Mouse (Mus musculus) lung, embryonic 14.5 days (tissue): ENCODE data around the gene Tmem186. TPM values are rescaled to one million over a fixed set of nuclear protein-coding genes. Genes with fewer than 3 reads are reported as not detected.

Experiments
- ATAC-seq: fragments of 200-750 bp; cut with Nextera tagmentation; 2 replicates; pipeline ENCODE4 v1.8.0; 2017; ENCODE audit warnings: mild to moderate bottlenecking, moderate TSS enrichment, moderate library complexity; ENCODE audit not compliant: insufficient read depth
- DNase-seq: peaks from one replicate; pipeline ENCODE4 v3.0.0-alpha.2; 2015
- H3K27ac ChIP-seq: fragments of 300-500 bp; sonication (generic); 2 replicates; pipeline ENCODE4 v1.5.1; 2014; ENCODE audit warnings: low read depth, mild to moderate bottlenecking, moderate library complexity
- H3K27me3 ChIP-seq: fragments of 300-500 bp; sonication (generic); 2 replicates; pipeline ENCODE4 v1.6.1; 2014; ENCODE audit warnings: low read length, control low read depth; ENCODE audit not compliant: insufficient read depth
- H3K36me3 ChIP-seq: fragments of 300-500 bp; sonication (generic); 2 replicates; pipeline ENCODE4 v1.6.1; 2014; ENCODE audit warnings: control low read depth; ENCODE audit not compliant: insufficient read depth
- H3K4me1 ChIP-seq: fragments of 300-500 bp; sonication (generic); 2 replicates; pipeline ENCODE4 v1.6.1; 2014; ENCODE audit warnings: antibody characterized with exemption, control low read depth; ENCODE audit not compliant: insufficient read depth
- H3K4me2 ChIP-seq: fragments of 300-500 bp; sonication (generic); 2 replicates; pipeline ENCODE4 v1.6.1; 2014; ENCODE audit warnings: mild to moderate bottlenecking
- H3K4me3 ChIP-seq: fragments of 300-500 bp; sonication (generic); 2 replicates; pipeline ENCODE4 v1.5.1; 2014; ENCODE audit warnings: low read depth, low read length
- H3K9ac ChIP-seq: fragments of 300-500 bp; sonication (generic); 2 replicates; pipeline ENCODE4 v1.6.1; 2014
- H3K9me3 ChIP-seq: fragments of 300-500 bp; sonication (generic); 2 replicates; pipeline ENCODE4 v1.6.1; 2016; ENCODE audit warnings: low read depth, low read length, control low read depth
- CTCF ChIP-seq: IDR thresholded peaks from 2 replicates; pipeline ENCODE4 v1.5.1; 2016; ENCODE audit warnings: antibody characterized with exemption, low read depth
- WGBS: fragments of 180-500 bp; shearing (Covaris S2); extraction: QIAGEN DNeasy Blood & Tissue Kit; methylation state at CpG from one replicate; pipeline ENCODE4 v1.1.7; 2014; 5-methylcytosine and 5-hydroxymethylcytosine counted together
- polyA plus RNA-seq: library from polyadenylated mRNA; unstranded; fragments of >200 nt; fragmentation: Nextera tagmentation; extraction: Ambion mirVana; gene quantifications from 2 replicates; pipeline ENCODE4 v1.2.1, GENCODE M21; 2014

Gene Tmem186
- polyA plus RNA-seq, 1 experiment from 2014 or later: 12.3 TPM

GRCm38 (mm10) chr16:8638131-8638530 is 619 bp upstream of the Tmem186 start:
- Histone ChIP-seq H3K27me3 (no peaks in the 10 kb centered on the region), H3K9ac (peak overlapping the region; percentile 66), H3K36me3 (peaks cover 34% of the 10 kb centered on the region), H3K4me2 (peak overlapping the region; percentile 79), H3K9me3 (no peaks in the 10 kb centered on the region), H3K27ac (peak overlapping the region; percentile 90; the same call in 1 of the 2 replicates), H3K4me1 (peaks cover 13% of the 10 kb centered on the region; the same call in 1 of the 2 replicates), H3K4me3 (peak overlapping the region; percentile 84)
- WGBS: 26% methylated on average over 7 of the region's 7 CpGs
- TF ChIP-seq CTCF: no peak
- peak; percentile 10 for DNase-seq
- no peak for ATAC-seq

- Histone ChIP-seq H3K27ac (peak overlapping the region; percentile 90), H3K4me3 (peak overlapping the region; percentile 84), H3K4me2 (peak overlapping the region; percentile 79), H3K27me3 (no peaks in the 10 kb centered on the region), H3K9ac (peak overlapping the region; percentile 66), H3K4me1 (peaks cover 13% of the 10 kb centered on the region; the same call in 1 of the 2 replicates), H3K9me3 (no peaks in the 10 kb centered on the region), H3K36me3 (peaks cover 33% of the 10 kb centered on the region)
- no peak for TF ChIP-seq CTCF
- ATAC-seq (peak; percentile 19), DNase-seq (no peak)
- under 1% methylated on average over 13 of the region's 13 CpGs for WGBS
These were observed 670 bp downstream of the Tmem186 start for GRCm38 (mm10) chr16:8636867-8637216.

- 78% methylated on average over 5 of the region's 5 CpGs for WGBS
These were observed 6.1 kb downstream of the Tmem186 start for GRCm38 (mm10) chr16:8631428-8631827.

GRCm38 (mm10) chr16:8630419-8630818 is 7.1 kb downstream of the Tmem186 start:
- no peak for TF ChIP-seq CTCF
- H3K9me3 ChIP-seq: no peaks in the 10 kb centered on the region
- ATAC-seq (no peak), DNase-seq (no peak)
- H3K27me3 ChIP-seq: no peaks in the 10 kb centered on the region
- H3K9ac ChIP-seq: no peak overlapping the region
- WGBS: 70% methylated on average over 2 of the region's 2 CpGs
- H3K36me3 ChIP-seq: peaks cover 29% of the 10 kb centered on the region
- H3K27ac ChIP-seq: no peak overlapping the region
- no peaks in the 10 kb centered on the region for H3K4me1 ChIP-seq
- H3K4me3 ChIP-seq: no peak overlapping the region
- no peak overlapping the region for H3K4me2 ChIP-seq

More at GRCm38 (mm10) chr16:8631428-8631827, 6.1 kb downstream of the Tmem186 start:
- Histone ChIP-seq H3K9me3 (no peaks in the 10 kb centered on the region), H3K27me3 (no peaks in the 10 kb centered on the region), H3K4me2 (no peak overlapping the region), H3K9ac (no peak overlapping the region), H3K36me3 (peaks cover 36% of the 10 kb centered on the region), H3K4me1 (peaks cover 5% of the 10 kb centered on the region; the same call in 1 of the 2 replicates), H3K4me3 (no peak overlapping the region), H3K27ac (no peak overlapping the region)
- no peak for TF ChIP-seq CTCF
- ATAC-seq: no peak
- no peak for DNase-seq

GRCm38 (mm10) chr16:8620315-8621115 is 17.0 kb downstream of the Tmem186 start:
- H3K4me1 ChIP-seq: no peaks in the 10 kb centered on the region
- peak; percentile 34 for DNase-seq
- no peak overlapping the region for H3K4me3 ChIP-seq
- no peak overlapping the region for H3K9ac ChIP-seq
- no peak overlapping the region for H3K4me2 ChIP-seq
- no peak overlapping the region for H3K27ac ChIP-seq
- H3K27me3 ChIP-seq: no peaks in the 10 kb centered on the region
- H3K9me3 ChIP-seq: no peaks in the 10 kb centered on the region
- TF ChIP-seq CTCF: no peak
- no peak; the same call in 1 of the 2 replicates for ATAC-seq
- WGBS: 48% methylated on average over 16 of the region's 16 CpGs
- no peaks in the 10 kb centered on the region for H3K36me3 ChIP-seq

GRCm38 (mm10) chr16:8619659-8620314 is 17.7 kb downstream of the Tmem186 start:
- TF ChIP-seq CTCF: no peak
- H3K36me3 ChIP-seq: no peaks in the 10 kb centered on the region
- ATAC-seq: peak; percentile 45
- H3K27me3 ChIP-seq: no peaks in the 10 kb centered on the region
- peak; percentile 38 for DNase-seq
- WGBS: 13% methylated on average over 10 of the region's 10 CpGs
- no peak overlapping the region for H3K27ac ChIP-seq
- H3K4me1 ChIP-seq: no peaks in the 10 kb centered on the region
- no peak overlapping the region for H3K9ac ChIP-seq
- H3K4me2 ChIP-seq: no peak overlapping the region
- no peak overlapping the region for H3K4me3 ChIP-seq
- H3K9me3 ChIP-seq: no peaks in the 10 kb centered on the region

- Histone ChIP-seq H3K9me3 (no peaks in the 10 kb centered on the region), H3K4me1 (no peaks in the 10 kb centered on the region), H3K4me2 (no peak overlapping the region), H3K27me3 (no peaks in the 10 kb centered on the region), H3K36me3 (0 out of 2 replicates have a peak, but pooled peaks cover 3% of the 10 kb centered on the region), H3K4me3 (no peak overlapping the region), H3K9ac (no peak overlapping the region), H3K27ac (no peak overlapping the region)
- TF ChIP-seq CTCF: no peak
- WGBS: 75% methylated on average over 3 of the region's 3 CpGs
- ATAC-seq (no peak), DNase-seq (no peak)
These were observed 24.1 kb downstream of the Tmem186 start for GRCm38 (mm10) chr16:8613447-8613846.
